Mouse (Mus musculus) heart, embryonic 11.5 days (tissue): ENCODE measurements at regions not wholly inside any gene's neighbourhood (a gene's known extent, or its start where the extent isn't known, plus 50 kb on each side); places are given as distances from the start of the nearest gene placed in this dataset.

Experiments used
- ATAC-seq: fragments of 200-750 bp; cut with Nextera tagmentation; replicated peaks from 2 replicates; pipeline ENCODE4 v1.8.0; 2017; ENCODE audit warnings: moderate library complexity; ENCODE audit not compliant: insufficient number of reproducible peaks, low FRiP score, low TSS enrichment
- H3K27ac ChIP-seq: fragments of 300-500 bp; sonication (generic); 2 replicates; pipeline ENCODE4 v1.5.1; 2014; ENCODE audit warnings: mild to moderate bottlenecking, low read depth, low read length
- H3K27me3 ChIP-seq: fragments of 300-500 bp; sonication (generic); 2 replicates; pipeline ENCODE4 v1.6.1; 2014; ENCODE audit warnings: mild to moderate bottlenecking, low read length, mixed read lengths; ENCODE audit not compliant: control insufficient read depth, insufficient read depth
- H3K36me3 ChIP-seq: fragments of 300-500 bp; sonication (generic); 2 replicates; pipeline ENCODE4 v1.6.1; 2014; ENCODE audit warnings: mild to moderate bottlenecking, low read length, moderate library complexity, mixed read lengths; ENCODE audit not compliant: control insufficient read depth, insufficient read depth
- H3K4me1 ChIP-seq: fragments of 300-500 bp; sonication (generic); 2 replicates; pipeline ENCODE4 v1.6.1; 2014; ENCODE audit warnings: low read length; ENCODE audit not compliant: control insufficient read depth, insufficient read depth
- H3K4me2 ChIP-seq: fragments of 300-500 bp; sonication (generic); 2 replicates; pipeline ENCODE4 v1.6.1; 2014; ENCODE audit warnings: mild to moderate bottlenecking, moderate library complexity
- H3K4me3 ChIP-seq: fragments of 300-500 bp; sonication (generic); 2 replicates; pipeline ENCODE4 v1.5.1; 2014; ENCODE audit warnings: low read depth, low read length
- H3K9ac ChIP-seq: fragments of 300-500 bp; sonication (generic); 2 replicates; pipeline ENCODE4 v1.6.1; 2014; ENCODE audit warnings: mild to moderate bottlenecking, low read depth, low read length, moderate library complexity
- H3K9me3 ChIP-seq: fragments of 300-500 bp; sonication (generic); replicated peaks from 2 replicates; pipeline ENCODE4 v1.6.1; 2016; ENCODE audit warnings: low read length; ENCODE audit not compliant: control insufficient read depth
- WGBS: fragments of 180-500 bp; shearing (Covaris S2); extraction: QIAGEN DNeasy Blood & Tissue Kit; methylation state at CpG from one replicate; pipeline ENCODE4 v1.1.7; 2014; ENCODE audit not compliant: insufficient replicate concordance; 5-methylcytosine and 5-hydroxymethylcytosine counted together

- Histone ChIP-seq H3K4me2 (no peak overlapping the region), H3K27me3 (no peaks in the 10 kb centered on the region), H3K27ac (no peak overlapping the region), H3K9me3 (no peaks in the 10 kb centered on the region), H3K4me3 (no peak overlapping the region), H3K4me1 (no peaks in the 10 kb centered on the region), H3K36me3 (no peaks in the 10 kb centered on the region), H3K9ac (no peak overlapping the region)
- ATAC-seq = no peak
- WGBS = 71% methylated on average over 5 of the region's 5 CpGs
Measured at GRCm38 (mm10) chr14:8946851-8947625, 281.0 kb upstream of the 4930452B06Rik start.

- H3K9ac ChIP-seq = no peak overlapping the region
- no peak for ATAC-seq
- H3K27ac ChIP-seq = no peak overlapping the region
- no peak overlapping the region for H3K4me3 ChIP-seq
- no peaks in the 10 kb centered on the region for H3K36me3 ChIP-seq
- no peaks in the 10 kb centered on the region for H3K27me3 ChIP-seq
- H3K9me3 ChIP-seq = no peaks in the 10 kb centered on the region
- 35% methylated on average over 5 of the region's 5 CpGs for WGBS
- H3K4me2 ChIP-seq = no peak overlapping the region
- no peaks in the 10 kb centered on the region for H3K4me1 ChIP-seq
Measured at GRCm38 (mm10) chr14:8935121-8935520, 269.1 kb upstream of the 4930452B06Rik start.
